Mouse (Mus musculus) embryonic fibroblast, embryonic 13.5 days (primary cell): ENCODE measurements around the gene Fam136a. TPM values are rescaled to one million over a fixed set of nuclear protein-coding genes. Genes with fewer than 3 reads are reported as not detected.

ENCODE experiments used
- H3K27ac ChIP-seq: 2 replicates; pipeline ENCODE4 v1.5.1; 2012; ENCODE audit warnings: low read length, control low read depth, inconsistent platforms; ENCODE audit not compliant: insufficient read depth
- H3K4me1 ChIP-seq: 2 replicates; pipeline ENCODE4 v1.6.1; 2011; ENCODE audit warnings: low read length; ENCODE audit not compliant: control insufficient read depth, insufficient read depth
- H3K4me3 ChIP-seq: 2 replicates; pipeline ENCODE4 v1.5.1; 2011; ENCODE audit warnings: mild to moderate bottlenecking, control low read depth, low read length; ENCODE audit not compliant: insufficient read depth
- CTCF ChIP-seq: IDR thresholded peaks from 2 replicates; pipeline ENCODE4 v1.5.1; 2011; ENCODE audit warnings: mild to moderate bottlenecking, control low read depth, low read length, moderate library complexity, borderline replicate concordance; ENCODE audit not compliant: insufficient read depth
- POLR2A ChIP-seq: IDR thresholded peaks from 2 replicates; pipeline ENCODE4 v1.6.1; 2011; ENCODE audit warnings: low read depth, mild to moderate bottlenecking, control low read depth, low read length, moderate library complexity
- polyA plus RNA-seq: library from polyadenylated mRNA; stranded (reverse); fragments of >200 nt; gene quantifications from 2 replicates; pipeline ENCODE4 v1.2.4, GENCODE M21; 2011; ENCODE audit warnings: low read depth; ENCODE audit not compliant: missing spikeins, insufficient read length

Fam136a gene
- 27.5 and 31.9 TPM in 2 replicates for polyA plus RNA-seq

- H3K4me3 ChIP-seq: peak within 1 kb of the TSS; percentile 79
- H3K27ac ChIP-seq: no peak within 1 kb of the TSS
- H3K4me1 ChIP-seq: peaks cover under 1% of the 10 kb centered on the region
- TF ChIP-seq CTCF (peak; percentile 92), POLR2A (peak; percentile 73)
Observed at GRCm38 (mm10) chr6:86365371-86366124, at the start of gene Fam136a. TSS of gene Fam136a (plus strand) at chr6:86365646.

GRCm38 (mm10) chr6:86317066-86317465 lies 48.4 kb upstream of the Fam136a start:
- Histone ChIP-seq H3K4me3 (no peak overlapping the region), H3K4me1 (peaks cover 10% of the 10 kb centered on the region), H3K27ac (no peak overlapping the region)
- TF ChIP-seq CTCF (no peak), POLR2A (no peak)

GRCm38 (mm10) chr6:86318855-86319254 lies 46.6 kb upstream of the Fam136a start:
- Histone ChIP-seq H3K4me1 (peaks cover 10% of the 10 kb centered on the region), H3K4me3 (no peak overlapping the region), H3K27ac (peak overlapping the region; percentile 51; the same call in 1 of the 2 replicates)
- TF ChIP-seq POLR2A: no peak
- TF ChIP-seq CTCF: no peak

- no peak for TF ChIP-seq POLR2A
- no peak for TF ChIP-seq CTCF
Observed at GRCm38 (mm10) chr6:86322031-86322563, 43.3 kb upstream of the Fam136a start.

GRCm38 (mm10) chr6:86322991-86323390 lies 42.5 kb upstream of the Fam136a start:
- H3K27ac ChIP-seq: no peak overlapping the region
- peaks cover 12% of the 10 kb centered on the region for H3K4me1 ChIP-seq
- TF ChIP-seq CTCF: no peak
- TF ChIP-seq POLR2A: no peak
- no peak overlapping the region for H3K4me3 ChIP-seq

More at GRCm38 (mm10) chr6:86322031-86322563, 43.3 kb upstream of the Fam136a start:
- peaks cover 12% of the 10 kb centered on the region for H3K4me1 ChIP-seq
- H3K27ac ChIP-seq: no peak overlapping the region
- no peak overlapping the region for H3K4me3 ChIP-seq

- H3K4me3 ChIP-seq: no peak overlapping the region
Observed at GRCm38 (mm10) chr6:86324400-86324799, 41.0 kb upstream of the Fam136a start.

GRCm38 (mm10) chr6:86325646-86326045 lies 39.8 kb upstream of the Fam136a start:
- Histone ChIP-seq H3K27ac (no peak overlapping the region), H3K4me1 (0 out of 2 replicates have a peak, but pooled peaks cover 2% of the 10 kb centered on the region), H3K4me3 (no peak overlapping the region)
- TF ChIP-seq POLR2A (no peak), CTCF (no peak)

More at GRCm38 (mm10) chr6:86324400-86324799, 41.0 kb upstream of the Fam136a start:
- Histone ChIP-seq H3K27ac (peak overlapping the region; percentile 29; the same call in 1 of the 2 replicates), H3K4me1 (peaks cover 4% of the 10 kb centered on the region; the same call in 1 of the 2 replicates)
- TF ChIP-seq CTCF: no peak
- no peak for TF ChIP-seq POLR2A

- 0 out of 2 replicates have a peak, but pooled peaks cover 2% of the 10 kb centered on the region for H3K4me1 ChIP-seq
- no peak overlapping the region for H3K27ac ChIP-seq
- TF ChIP-seq CTCF: no peak
- no peak for TF ChIP-seq POLR2A
- no peak overlapping the region for H3K4me3 ChIP-seq
Observed at GRCm38 (mm10) chr6:86326866-86327265, 38.6 kb upstream of the Fam136a start.

GRCm38 (mm10) chr6:86328369-86328768 lies 37.1 kb upstream of the Fam136a start:
- TF ChIP-seq POLR2A: no peak
- TF ChIP-seq CTCF: no peak
- no peak overlapping the region for H3K4me3 ChIP-seq
- H3K27ac ChIP-seq: no peak overlapping the region
- 0 out of 2 replicates have a peak, but pooled peaks cover 2% of the 10 kb centered on the region for H3K4me1 ChIP-seq

- TF ChIP-seq POLR2A: no peak
- no peak for TF ChIP-seq CTCF
- no peak overlapping the region for H3K4me3 ChIP-seq
- no peak overlapping the region for H3K27ac ChIP-seq
- no peaks in the 10 kb centered on the region for H3K4me1 ChIP-seq
Observed at GRCm38 (mm10) chr6:86329943-86330342, 35.5 kb upstream of the Fam136a start.
